Mouse (Mus musculus) layer of hippocampus, adult 8-10 months (tissue): ENCODE results near the gene Atp13a2. TPM values are rescaled to one million over a fixed set of nuclear protein-coding genes. Genes with fewer than 3 reads are reported as not detected.

Experiments used
- DNase-seq, 2 experiments: peaks; one replicate each; pipeline ENCODE4 v3.0.0; 2022; ENCODE audit warnings: low spot score in 2 of 2
- total RNA-seq, 4 experiments: library from RNA; stranded (reverse); gene quantifications; 2 replicates each; pipeline ENCODE4 v1.2.4; 2022

Gene Atp13a2
- 100 to 1,000 TPM; 144 to 156 (median 150) TPM for total RNA-seq

DNA sequence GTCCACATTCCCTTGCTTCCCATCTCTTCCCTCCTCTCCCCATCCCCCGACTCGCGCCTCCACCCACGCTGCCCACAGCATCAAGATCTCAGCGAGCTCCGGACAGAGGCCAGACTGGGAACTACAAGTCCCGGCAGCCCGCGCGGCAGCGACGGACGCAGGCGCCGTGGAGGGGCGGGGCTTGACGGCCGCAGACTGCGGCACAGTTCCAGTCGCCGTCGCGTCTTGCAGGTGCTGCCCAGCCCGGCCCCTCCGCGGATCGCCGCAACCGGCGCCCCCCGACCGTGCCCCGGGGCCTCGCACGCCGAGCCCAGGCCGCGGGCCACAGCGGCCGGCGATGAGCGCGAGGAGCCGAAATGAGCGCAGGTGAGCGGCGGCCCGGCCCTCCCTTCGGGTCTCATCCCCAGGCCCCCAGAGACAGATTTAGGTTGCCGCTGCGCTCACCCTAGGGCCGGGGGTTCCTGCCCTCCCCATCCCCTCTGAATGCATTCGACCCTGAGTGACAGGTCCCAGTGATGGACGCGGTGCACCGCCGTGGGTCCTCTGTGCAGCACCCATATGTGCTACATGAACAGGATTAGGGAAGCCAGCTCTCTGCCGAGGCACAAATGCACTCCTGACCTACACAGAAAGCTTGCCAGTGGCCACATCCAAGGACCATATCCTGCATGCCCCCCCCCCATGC is at the start of gene Atp13a2:
TSS of gene Atp13a2 (plus strand) at position 163 of the 685 bp plus-strand sequence.
- peak; percentile 86 to 92 for DNase-seq

DNA sequence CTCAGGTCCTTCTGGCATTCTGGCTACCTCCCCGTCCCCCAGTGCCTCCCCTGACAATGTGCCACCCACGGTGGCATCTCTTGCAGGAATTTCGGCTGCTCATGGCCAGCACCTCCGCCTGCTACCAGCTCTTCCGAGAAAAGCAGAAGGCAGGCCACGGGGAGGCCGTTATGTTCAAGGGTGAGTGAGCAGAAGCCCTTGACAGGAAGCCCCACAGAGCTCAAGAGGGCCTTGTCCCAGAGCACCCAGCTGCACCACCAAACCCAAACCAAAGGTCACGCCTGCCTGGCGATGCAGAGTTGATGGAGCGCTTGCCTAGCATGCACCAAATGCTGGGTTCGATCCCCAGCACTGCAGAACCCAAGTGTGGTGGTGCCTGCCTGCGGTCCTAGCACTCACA is 42.3 kb upstream of the Atp13a2 start:
- no peak for DNase-seq

DNA sequence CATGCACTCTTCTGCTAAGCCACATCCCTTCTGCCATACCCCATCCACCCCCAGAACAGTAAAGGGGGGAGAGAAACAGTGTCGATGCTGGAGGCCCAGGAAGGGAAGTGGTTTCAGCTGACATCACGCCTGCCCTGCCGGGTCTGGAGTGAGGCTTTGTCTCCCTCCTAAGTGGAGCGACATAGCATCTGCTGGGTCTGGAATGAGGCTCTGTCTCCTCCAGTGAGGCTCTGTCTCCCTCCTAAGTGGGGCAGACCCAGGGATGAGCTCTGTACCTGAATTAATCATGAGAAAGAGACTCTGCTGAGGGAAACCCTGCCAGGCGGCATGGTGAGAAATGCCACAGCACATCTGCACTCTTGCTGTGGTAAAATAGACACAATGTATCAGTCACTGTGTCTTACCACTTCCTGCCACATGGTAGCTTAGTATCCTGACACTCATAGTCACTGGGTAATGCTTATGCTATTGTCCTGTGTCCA is 41.7 kb upstream of the Atp13a2 start:
- DNase-seq: no peak

DNA sequence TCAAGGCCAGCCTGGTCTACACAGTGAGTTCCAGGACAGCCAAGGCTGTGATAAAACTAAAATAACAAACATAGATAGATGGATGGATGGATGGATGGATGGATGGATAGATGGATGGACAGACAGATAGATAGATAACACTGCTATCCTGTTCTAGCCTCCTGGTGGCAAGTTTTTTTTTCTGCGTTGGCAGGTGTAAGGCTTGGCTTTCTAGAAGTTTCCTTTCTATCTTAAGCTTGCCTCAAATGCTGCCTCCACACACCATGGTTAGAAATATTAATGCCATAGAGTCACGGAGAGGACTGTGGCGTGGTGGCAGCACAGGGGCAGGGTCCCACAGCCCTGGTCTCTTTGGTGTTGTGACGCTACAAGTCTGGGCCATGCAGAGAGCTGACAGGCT is 41.1 kb upstream of the Atp13a2 start:
- no peak for DNase-seq

DNA sequence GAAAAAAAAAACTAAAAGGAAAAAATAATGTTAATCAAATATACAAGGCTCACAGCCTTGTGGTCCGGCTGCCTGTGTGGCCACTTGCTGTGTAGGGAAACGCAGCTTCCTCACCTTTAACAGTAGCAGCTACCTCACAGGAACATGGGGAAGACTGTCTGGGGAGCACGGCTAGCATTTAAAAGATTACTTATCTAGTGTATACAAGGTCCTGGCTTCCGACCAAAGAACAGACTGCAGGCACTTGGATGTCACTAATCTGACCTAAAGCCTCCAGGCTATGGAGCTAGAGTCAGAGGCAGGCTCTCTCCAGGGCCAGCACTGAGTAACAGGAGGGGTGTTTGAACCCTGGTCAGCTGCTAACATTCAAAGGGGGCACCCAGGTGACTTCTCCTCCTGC is 40.6 kb upstream of the Atp13a2 start:
- DNase-seq: no peak

DNA sequence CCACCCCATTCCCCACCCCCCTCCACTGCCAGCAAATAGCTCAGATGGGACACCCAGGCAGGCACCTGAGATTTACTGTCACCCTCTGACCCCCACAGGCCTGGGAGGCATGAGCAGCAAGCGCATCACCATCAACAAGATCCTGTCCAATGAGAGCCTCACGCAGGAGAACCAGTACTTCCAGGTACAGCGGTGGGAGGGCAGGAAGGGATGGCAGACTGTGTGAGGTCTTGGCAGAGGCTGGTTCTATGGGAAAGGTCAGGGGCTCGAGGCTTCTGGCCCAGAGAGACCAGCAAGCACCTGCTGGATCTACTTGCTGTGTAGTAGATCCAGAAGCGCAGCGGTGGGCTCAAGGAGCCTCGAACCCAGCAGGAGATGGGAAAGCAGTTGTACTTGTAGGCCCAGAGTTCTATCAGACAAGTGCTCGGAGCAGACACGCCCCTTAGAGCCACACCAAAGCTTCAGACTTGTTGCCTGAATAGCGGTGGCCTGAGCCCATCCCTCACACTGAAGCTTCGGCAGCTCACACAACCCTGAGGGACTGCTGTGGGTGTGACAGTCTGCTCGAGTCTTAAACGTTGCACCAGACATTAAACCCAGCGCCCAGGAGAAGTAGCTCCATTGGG is 40.0 kb upstream of the Atp13a2 start:
- no peak for DNase-seq

DNA sequence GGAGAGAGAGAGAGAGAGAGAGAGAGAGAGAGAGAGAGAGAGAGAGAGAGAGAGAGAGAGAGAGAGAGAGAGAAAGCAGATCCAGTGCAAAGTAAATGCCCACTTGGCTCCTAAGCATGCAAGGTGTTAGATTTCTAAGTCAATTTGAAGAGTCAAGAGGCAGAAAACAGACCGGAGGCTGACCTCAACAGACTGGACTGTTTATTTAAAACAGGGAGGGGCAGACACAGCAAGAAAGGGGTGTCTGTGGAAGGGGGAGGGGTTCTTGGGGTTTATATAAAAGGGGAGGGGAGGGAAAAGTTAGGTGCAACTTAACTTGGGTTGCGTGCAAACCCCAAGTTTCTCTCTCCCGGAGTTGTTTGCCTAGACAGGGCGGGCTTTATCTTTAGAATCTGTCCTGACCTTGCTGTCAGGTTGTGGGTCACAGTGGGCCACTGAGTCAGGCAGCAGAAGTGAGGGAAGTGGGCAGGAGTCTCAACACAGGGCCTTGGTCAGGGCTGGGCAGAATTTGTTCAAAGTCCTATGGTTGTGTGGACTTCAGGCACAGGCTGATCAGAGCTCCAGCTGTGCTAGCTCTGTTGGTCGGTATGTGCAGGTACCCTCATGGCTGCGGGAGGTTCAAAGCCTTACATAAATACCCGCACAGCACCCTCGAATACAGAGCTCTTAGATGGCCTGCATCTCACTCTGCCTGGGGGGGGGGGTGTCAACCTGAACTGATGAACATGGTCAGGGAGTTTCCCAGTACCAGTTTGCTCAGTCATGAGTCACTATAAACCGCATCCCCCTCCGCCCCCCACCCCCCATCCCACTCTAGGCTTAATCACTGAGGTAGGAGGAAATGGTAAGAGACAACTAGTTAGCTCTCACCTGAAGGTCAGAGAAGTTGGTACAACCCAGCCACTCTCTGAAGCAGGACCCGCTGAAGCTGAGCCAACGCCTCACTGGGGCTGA is 38.9 kb upstream of the Atp13a2 start:
- no peak for DNase-seq

DNA sequence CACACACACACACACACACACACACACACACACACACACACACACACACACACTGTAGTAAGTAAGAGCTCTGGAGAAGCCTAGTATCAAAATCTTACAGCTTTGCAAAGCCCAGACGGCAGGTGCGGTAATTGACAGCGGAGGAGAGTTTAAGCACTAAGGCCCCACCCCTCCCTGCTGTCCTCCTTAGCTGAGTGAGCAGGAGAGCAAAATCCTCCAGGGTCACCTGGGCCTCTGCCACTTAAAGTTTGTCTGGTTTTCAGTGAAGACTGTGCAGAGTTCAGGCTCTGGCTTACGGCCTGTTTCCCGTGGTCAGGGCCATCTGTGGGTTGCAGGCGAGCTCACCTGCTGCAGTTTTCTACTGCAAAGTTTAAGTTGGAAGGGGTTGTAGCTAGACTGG is 38.2 kb upstream of the Atp13a2 start:
- no peak for DNase-seq

DNA sequence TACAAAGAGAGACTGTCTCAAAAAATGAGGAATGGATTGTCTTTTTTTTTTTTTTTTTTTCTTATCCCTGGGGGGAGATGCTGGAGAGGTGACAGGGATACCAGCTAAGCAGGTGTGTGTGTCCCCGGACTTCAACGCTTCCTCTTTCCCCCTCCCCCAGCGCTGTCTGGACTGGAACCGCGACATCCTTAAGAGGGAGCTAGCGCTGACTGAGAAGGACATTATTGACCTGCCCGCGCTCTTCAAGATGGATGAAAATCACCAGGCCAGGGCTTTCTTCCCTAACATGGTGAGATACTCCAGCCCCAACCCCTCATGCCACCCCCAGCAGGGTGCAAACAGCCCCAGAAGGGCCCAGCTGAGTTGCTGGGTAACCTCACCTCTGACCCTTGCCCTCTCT is 37.6 kb upstream of the Atp13a2 start:
- DNase-seq: no peak

DNA sequence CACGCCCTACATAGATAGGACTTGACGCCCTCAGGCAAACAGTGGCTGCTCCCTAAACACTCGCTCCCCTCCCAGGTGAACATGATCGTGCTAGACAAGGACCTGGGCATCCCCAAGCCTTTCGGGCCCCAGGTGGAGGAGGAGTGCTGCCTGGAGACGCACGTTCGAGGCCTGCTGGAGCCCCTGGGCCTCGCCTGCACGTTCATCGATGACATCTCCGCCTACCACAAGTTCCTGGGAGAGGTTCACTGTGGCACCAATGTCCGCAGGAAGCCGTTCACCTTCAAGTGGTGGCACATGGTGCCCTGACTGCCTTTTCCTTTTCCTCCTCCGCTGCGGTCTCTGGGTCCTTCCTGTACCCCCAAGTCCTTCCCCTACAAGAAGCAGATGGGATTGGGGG is 37.1 kb upstream of the Atp13a2 start:
- DNase-seq: no peak

DNA sequence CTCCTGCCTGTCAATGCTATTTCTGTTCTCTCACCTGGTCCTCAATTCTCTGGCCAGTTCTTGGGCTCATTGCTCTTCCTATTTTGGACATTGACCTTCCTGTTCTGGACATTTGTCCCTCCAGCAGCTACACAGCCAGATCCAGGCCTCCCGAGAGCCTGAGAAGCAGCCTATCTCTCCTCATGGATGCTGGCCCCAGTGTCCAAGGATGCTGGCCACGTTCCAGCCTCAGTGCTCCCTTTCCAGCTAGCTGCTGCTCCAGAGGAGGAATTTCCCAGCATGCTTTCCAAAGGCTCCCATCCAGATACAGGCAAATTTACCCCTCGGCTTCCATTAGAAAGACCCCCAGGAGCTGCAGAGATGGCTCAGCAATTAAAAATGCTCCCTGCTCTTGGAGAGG is 36.1 kb upstream of the Atp13a2 start:
- DNase-seq: no peak

DNA sequence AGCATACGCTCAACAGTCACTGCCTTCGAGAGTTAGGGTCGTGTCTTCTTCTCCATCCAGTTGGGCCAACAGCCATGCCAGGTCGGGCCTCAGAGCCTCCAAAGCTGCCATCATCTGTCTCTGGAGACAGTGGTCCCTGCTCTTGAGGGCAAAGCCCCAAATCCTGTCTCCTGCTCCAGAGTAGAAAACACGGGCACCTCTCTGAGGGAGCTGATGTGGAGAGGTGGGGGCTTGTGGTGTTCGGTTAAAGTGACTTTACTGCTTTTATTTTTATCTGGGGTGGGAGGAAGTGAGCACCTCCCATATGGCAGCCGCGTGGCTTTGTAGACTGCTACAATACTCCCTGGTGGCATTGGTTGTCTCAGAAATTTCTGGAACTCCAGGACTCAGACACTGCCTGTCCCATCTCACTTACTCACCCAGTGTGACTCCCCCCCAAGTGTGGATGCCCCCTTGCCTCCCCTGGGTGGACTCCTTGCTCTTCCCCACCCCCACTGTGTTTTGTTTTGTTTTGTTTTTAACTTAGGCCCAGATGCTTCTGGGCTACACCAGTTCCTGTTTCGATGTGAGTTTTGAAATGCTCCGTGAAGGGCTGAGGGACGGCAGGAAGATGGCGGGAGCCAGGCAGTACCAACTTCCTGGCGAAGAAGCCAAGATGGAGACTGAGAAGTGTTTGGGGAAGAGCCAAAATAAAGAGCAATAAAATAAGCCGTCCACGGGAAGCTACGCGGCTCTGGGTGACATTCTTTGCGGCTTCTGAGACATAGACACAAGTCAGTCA is 34.6 kb upstream of the Atp13a2 start:
- DNase-seq: no peak

DNA sequence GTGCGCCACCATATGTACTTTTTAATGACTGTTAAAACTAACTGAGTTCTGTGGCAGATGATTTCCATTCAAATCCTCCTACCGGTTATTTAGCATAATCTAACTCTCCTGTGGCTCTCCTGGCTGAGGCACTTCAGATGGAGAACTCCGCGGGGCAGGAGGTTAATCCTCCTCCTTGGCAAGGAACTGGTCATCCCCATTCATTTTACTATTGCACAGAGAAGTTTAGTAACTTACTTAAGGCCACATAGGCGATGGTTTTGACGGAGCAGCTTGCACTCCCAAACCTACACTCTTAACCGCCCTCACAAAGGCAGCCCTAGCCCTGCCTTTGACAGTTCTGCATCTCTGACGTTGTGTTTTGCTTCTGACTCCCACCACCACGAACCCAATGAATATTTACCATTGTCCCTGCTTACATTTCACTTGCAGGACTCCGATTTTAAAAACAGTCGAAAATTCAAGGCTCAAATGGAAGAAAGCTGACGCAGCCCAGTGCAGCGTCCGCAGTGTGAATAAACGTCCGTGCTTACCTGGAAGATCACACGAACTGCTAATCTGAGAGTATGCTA is 29.5 kb upstream of the Atp13a2 start:
- no peak for DNase-seq

DNA sequence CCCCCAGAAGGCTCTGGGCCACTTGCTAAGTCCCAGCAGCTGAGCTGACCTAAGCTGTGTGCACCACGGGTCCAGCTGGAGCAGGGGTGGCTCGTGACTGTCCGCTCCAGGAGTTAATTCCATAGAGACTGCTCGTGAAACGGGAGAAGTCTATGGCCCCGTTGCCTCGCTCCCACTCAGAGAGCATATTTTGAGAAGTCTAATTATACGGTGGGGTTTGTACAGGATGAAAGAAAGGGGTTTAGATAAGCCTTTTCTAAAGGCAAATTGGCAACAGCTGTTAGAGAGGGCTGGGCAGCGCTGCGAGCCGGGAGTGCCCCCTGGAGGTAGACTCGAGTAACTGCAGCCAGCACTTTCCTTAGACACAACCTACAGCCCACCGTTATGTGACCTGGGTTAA is 28.9 kb upstream of the Atp13a2 start:
- DNase-seq: peak; percentile 75 to 81

DNA sequence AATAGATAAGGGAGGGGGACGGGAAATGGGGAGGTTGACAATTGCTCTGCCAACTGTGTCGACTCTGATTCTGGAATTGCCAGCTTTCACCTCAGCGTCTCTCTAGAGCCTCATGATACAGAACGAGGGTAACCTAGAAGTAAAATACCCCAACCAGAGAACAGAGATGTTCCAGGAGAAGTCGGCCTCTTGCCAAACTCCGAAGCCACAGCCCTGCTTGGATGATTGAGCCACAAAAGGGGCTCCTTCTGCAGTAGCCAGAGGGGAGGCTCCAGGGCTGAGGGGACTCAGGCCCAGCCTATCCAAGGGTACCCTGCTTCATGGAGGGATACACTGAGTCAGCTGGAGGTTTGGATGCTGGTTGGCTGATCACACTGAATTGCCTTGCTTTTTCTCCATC is 28.4 kb upstream of the Atp13a2 start:
- DNase-seq: no peak

DNA sequence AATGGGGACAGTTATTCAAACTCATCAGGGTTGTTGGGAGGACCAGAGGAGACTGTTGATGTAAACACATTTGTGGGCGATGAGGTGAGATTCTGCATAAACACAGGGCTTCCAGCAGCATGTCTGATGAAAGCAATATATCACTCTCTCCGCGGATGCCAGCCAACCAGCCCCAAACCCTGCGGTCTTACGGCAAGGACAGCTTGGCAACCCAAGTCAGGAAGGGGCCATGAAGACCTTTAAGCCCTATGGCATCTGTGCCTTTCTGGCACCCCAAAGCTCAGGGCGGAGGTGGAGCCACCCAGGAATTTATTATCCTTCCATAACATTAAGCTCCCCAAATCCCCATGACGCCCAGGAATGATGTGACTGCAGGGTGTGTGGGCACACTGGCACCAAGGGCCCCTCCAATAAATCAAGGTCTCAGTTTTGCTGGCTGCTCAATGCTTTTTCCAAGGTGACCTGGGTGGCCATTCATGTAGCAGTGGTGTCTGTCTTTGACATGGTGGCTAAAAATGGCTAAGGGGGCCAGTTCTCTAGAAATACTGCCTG is 27.5 kb upstream of the Atp13a2 start:
- no peak for DNase-seq

DNA sequence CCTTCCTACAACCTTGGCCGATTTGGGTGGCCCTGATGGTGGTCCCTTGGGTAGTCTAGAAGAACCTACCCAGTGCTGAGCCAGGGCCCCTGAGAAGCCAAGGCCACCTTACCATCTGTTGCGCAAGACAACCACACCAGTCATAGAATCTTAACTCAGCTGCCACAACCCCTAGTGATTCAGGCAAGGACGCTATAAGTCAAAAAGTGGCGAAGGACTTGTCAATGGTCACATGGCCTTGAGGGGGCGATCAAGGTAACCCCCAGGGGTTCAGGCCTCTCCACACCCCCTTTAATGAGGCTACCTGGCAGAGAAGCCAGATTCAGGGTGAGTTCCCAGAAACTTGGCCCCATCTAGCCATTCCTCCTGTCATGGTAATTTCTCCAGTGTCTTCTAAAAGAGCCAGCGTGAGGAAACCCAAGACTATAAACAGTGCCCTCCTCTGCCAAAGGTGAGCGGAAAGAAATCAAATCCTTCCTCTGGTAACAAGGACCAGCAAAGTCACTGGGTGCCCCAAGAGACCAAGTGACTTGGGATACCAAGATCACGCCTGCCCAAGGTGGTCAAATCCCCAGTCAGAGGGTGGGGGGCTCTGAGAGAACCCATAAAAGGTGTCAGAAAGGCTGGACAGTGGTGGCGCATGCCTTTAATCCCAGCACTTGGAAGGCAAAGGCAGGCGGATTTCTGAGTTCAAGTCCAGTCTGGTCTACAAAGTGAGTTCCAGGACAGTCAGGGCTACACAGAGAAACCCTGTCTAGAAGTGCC is 26.8 kb upstream of the Atp13a2 start:
- DNase-seq: no peak

DNA sequence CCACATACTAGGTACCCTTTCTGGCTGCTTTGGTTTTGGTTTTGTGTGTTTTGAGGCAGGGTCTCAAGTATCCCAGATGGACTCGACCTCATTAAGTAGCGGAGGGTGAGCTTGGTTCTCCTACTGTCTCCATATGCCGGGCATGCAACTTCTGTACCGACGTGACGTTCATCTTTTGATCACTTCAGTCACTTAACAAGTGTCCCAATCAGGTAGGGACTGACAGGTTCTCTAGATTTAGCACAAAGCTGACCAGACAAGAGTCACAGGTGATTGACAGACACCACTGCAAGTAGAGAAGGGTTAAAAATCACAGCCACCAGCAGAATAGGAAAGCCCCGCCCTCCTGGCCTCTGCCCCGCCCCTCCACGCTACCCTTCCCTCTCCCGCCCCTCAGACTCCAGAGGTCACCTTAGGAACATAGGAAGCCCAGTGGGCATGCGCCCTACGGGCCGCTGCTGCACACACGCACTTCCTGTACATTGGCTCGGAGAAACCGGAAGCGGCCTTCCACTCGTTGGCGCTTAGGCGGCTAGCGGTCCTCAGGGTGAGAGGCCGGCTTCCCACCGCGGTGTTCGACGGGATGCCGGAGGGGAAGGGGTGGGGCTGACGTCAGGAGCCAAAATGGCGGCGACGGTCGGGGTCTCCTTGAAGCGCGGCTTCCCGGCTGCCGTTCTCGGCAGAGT is 25.7 kb upstream of the Atp13a2 start, which contains the start of gene Sdhb:
TSS of gene Sdhb (plus strand) at position 423 of the 686 bp plus-strand sequence.
- peak; percentile 97 for DNase-seq
